Mouse (Mus musculus): ENCODE measurements around the gene Clasp1. TPM values are rescaled to one million over a fixed set of nuclear protein-coding genes. Genes with fewer than 3 reads are reported as not detected.

The Clasp1 gene
- total and polyA plus RNA-seq, 3 experiments: 13.9 to 21.3 TPM; not detected in 1

GRCm38 (mm10) chr1:118482285-118483019 lies 93.6 kb downstream of the Clasp1 start:
- H3K9ac ChIP-seq (ENCODE audit: control insufficient read depth, low read depth, low read length, poor library complexity, severe bottlenecking): no peak overlapping the region
- no peaks in the 10 kb centered on the region for H3K27me3 ChIP-seq (ENCODE audit: control insufficient read depth in 1 of 2, insufficient read depth in 2 of 2, low read length in 2 of 2)
- H3K4me3 ChIP-seq (ENCODE audit: control insufficient read depth in 1 of 2, insufficient read depth in 1 of 2, low read depth in 2 of 2, low read length in 2 of 2): peak overlapping the region in 1 of 2 experiments; percentile 11; a peak in 1 of 4 replicates
- no peak for DNase-seq (ENCODE audit: low read depth, low spot score)
- H3K79me2 ChIP-seq (ENCODE audit: control insufficient read depth, insufficient read depth, low read length, poor library complexity): no peaks in the 10 kb centered on the region
- TF ChIP-seq TCF12 (IDR thresholded peaks at IDR 0.05; ENCODE audit: low read depth, low read length): no peak
- no peak for TF ChIP-seq MAX (IDR thresholded peaks at IDR 0.05; ENCODE audit: low read length)
- TF ChIP-seq USF1 (IDR thresholded peaks at IDR 0.05; ENCODE audit: low read depth, low read length): no peak
- no peak for TF ChIP-seq MAFK (IDR thresholded peaks at IDR 0.05; ENCODE audit: borderline replicate concordance, low read depth, low read length)
- no peak for TF ChIP-seq POLR2AphosphoS5 (IDR thresholded peaks at IDR 0.05; ENCODE audit: borderline replicate concordance, low read depth, low read length)
- TF ChIP-seq POLR2AphosphoS2 (IDR thresholded peaks at IDR 0.05; ENCODE audit: low read length): no peak
- H3K9me3 ChIP-seq (replicated peaks; ENCODE audit: insufficient read depth, low read length): no peaks in the 10 kb centered on the region
- 0 out of 2 replicates have a peak overlapping the region, but pooled peaks have one; percentile 9 for H3K27ac ChIP-seq (ENCODE audit: control insufficient read depth, low read depth, low read length)
- H3K4me1 ChIP-seq (ENCODE audit: control insufficient read depth in 1 of 2, insufficient read depth in 2 of 2, low read length in 2 of 2): peaks cover 49 to 70% of the 10 kb centered on the region in 2 experiments
- H3K36me3 ChIP-seq (ENCODE audit: control insufficient read depth in 1 of 2, insufficient read depth in 2 of 2, low read length in 2 of 2): peaks cover 2 to 65% of the 10 kb centered on the region in 2 experiments; a peak in 3 of 4 replicates

GRCm38 (mm10) chr1:118483504-118484096 lies 94.7 kb downstream of the Clasp1 start:
- H3K79me2 ChIP-seq (ENCODE audit: control insufficient read depth, insufficient read depth, low read length, poor library complexity): no peaks in the 10 kb centered on the region
- H3K36me3 ChIP-seq (ENCODE audit: control insufficient read depth in 1 of 2, insufficient read depth in 2 of 2, low read length in 2 of 2): peaks cover 2 to 54% of the 10 kb centered on the region in 2 experiments; a peak in 3 of 4 replicates
- H3K27me3 ChIP-seq (ENCODE audit: control insufficient read depth in 1 of 2, insufficient read depth in 2 of 2, low read length in 2 of 2): no peaks in the 10 kb centered on the region
- no peak overlapping the region for H3K4me3 ChIP-seq (ENCODE audit: control insufficient read depth in 1 of 2, insufficient read depth in 1 of 2, low read depth in 2 of 2, low read length in 2 of 2)
- DNase-seq (ENCODE audit: low read depth, low spot score): peak; percentile 71
- H3K4me1 ChIP-seq (ENCODE audit: control insufficient read depth in 1 of 2, insufficient read depth in 2 of 2, low read length in 2 of 2): peaks cover 40 to 59% of the 10 kb centered on the region in 2 experiments
- H3K9ac ChIP-seq (ENCODE audit: control insufficient read depth, low read depth, low read length, poor library complexity, severe bottlenecking): no peak overlapping the region
- peak overlapping the region; percentile 22; the same call in 1 of the 2 replicates for H3K27ac ChIP-seq (ENCODE audit: control insufficient read depth, low read depth, low read length)
- no peaks in the 10 kb centered on the region for H3K9me3 ChIP-seq (replicated peaks; ENCODE audit: insufficient read depth, low read length)
- TF ChIP-seq TAL1 (IDR thresholded peaks at IDR 0.05; ENCODE audit: low read length): no peak
- no peak for TF ChIP-seq TBP (IDR thresholded peaks at IDR 0.05; ENCODE audit: low read depth, low read length)
- peak; percentile 78 for TF ChIP-seq RCOR1 (IDR thresholded peaks at IDR 0.05; ENCODE audit: low read depth, low read length)
- TF ChIP-seq KAT2A (conservative IDR thresholded peaks at IDR 0.05; ENCODE audit: low read depth, low read length): no peak
- TF ChIP-seq JUND (IDR thresholded peaks at IDR 0.05; ENCODE audit: low read depth, low read length): no peak
- peak; percentile 78 for TF ChIP-seq GATA1 (IDR thresholded peaks at IDR 0.05; ENCODE audit: low read depth, low read length)
- TF ChIP-seq MYB (IDR thresholded peaks at IDR 0.05; ENCODE audit: low read depth, low read length): 0 out of 2 replicates have a peak, but pooled peaks have one; percentile 60
- no peak for TF ChIP-seq E2F4 (IDR thresholded peaks at IDR 0.05; ENCODE audit: borderline replicate concordance, low read depth, low read length)
- no peak for TF ChIP-seq ELF1 (IDR thresholded peaks at IDR 0.05; ENCODE audit: low read depth, low read length)
- no peak for TF ChIP-seq UBTF (IDR thresholded peaks at IDR 0.05; ENCODE audit: borderline replicate concordance, insufficient read depth, low read depth, low read length)
- TF ChIP-seq TCF12 (IDR thresholded peaks at IDR 0.05; ENCODE audit: low read depth, low read length): peak; percentile 79
- TF ChIP-seq CHD1 (IDR thresholded peaks at IDR 0.05; ENCODE audit: low read depth, low read length): no peak
- TF ChIP-seq MAFK (IDR thresholded peaks at IDR 0.05; ENCODE audit: borderline replicate concordance, low read depth, low read length): no peak
- TF ChIP-seq NRF1 (IDR thresholded peaks at IDR 0.05; ENCODE audit: insufficient read depth, low read depth, low read length, poor library complexity, severe bottlenecking): no peak
- TF ChIP-seq BHLHE40 (IDR thresholded peaks at IDR 0.05; ENCODE audit: borderline replicate concordance, low read depth, low read length): no peak
- TF ChIP-seq MAZ (IDR thresholded peaks at IDR 0.05; ENCODE audit: low read depth, low read length): no peak
- no peak for TF ChIP-seq GABPA (IDR thresholded peaks at IDR 0.05; ENCODE audit: low read depth, low read length)
- no peak for TF ChIP-seq CHD2 (IDR thresholded peaks at IDR 0.05; ENCODE audit: low read length)
- peak; percentile 78 to 86 for TF ChIP-seq EP300 (IDR thresholded peaks at IDR 0.05; ENCODE audit: low read depth in 1 of 2, low read length in 2 of 2)
- no peak for TF ChIP-seq ZMIZ1 (IDR thresholded peaks at IDR 0.05; ENCODE audit: low read depth, low read length)
- TF ChIP-seq CTCF (IDR thresholded peaks at IDR 0.05 in 2 of 3, conservative IDR thresholded peaks at IDR 0.05 in 1 of 3; ENCODE audit: control insufficient read depth in 1 of 3, insufficient read depth in 1 of 3, low read depth in 2 of 3, low read length in 3 of 3, poor library complexity in 1 of 3, severe bottlenecking in 1 of 3): no peak
- peak; percentile 98 for TF ChIP-seq SIN3A (IDR thresholded peaks at IDR 0.05; ENCODE audit: low read length)
- no peak for TF ChIP-seq ZKSCAN1 (IDR thresholded peaks at IDR 0.05; ENCODE audit: low read depth, low read length)
- peak; percentile 89 for TF ChIP-seq MXI1 (IDR thresholded peaks at IDR 0.05; ENCODE audit: low read depth, low read length)
- TF ChIP-seq ZNF384 (IDR thresholded peaks at IDR 0.05; ENCODE audit: low read depth, low read length): no peak

Data from MEL (cell line).